Mouse (Mus musculus): Measurements from ENCODE around the gene Cep104. TPM values are rescaled to one million over a fixed set of nuclear protein-coding genes. Genes with fewer than 3 reads are reported as not detected.

Gene Cep104
- total and polyA plus RNA-seq, 2 experiments from 2014 or later, result 11.2 to 11.6 TPM

DNA sequence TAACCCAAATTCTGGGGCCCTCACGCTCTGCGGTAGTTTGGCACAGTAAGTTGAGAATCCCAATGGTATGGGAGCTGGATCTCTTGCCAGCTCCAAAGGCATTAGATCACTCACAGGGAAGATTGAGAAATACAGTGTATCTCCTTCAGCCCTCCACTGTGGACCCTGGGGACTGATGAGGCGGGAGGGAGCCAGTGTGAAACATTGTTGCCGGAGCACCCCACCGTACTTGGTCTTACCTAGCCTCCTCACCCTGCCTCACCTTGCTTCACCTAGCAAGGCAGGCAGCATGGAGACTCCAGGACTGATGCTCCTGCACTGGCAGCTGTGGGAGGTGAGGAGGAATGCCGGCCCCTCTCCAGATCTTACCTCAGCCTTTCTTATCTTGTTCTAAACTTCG, 80.5 kb downstream of the Cep104 start:
- TF ChIP-seq CTCF (IDR thresholded peaks at IDR 0.05; ENCODE audit: low read depth), result no peak
- Histone ChIP-seq H3K4me3 (ENCODE audit: low read length) (no peak overlapping the region), H3K9me3 (ENCODE audit: low read length) (no peaks in the 10 kb centered on the region), H3K27ac (no peak overlapping the region), H3K4me2 (ENCODE audit: low read depth, low read length) (no peak overlapping the region), H3K27me3 (ENCODE audit: insufficient read depth, low read length) (no peaks in the 10 kb centered on the region), H3K4me1 (ENCODE audit: insufficient read depth, low read length) (no peaks in the 10 kb centered on the region), H3K9ac (replicated peaks; ENCODE audit: low read length) (no peak overlapping the region), H3K36me3 (ENCODE audit: insufficient read depth, low read length) (no peaks in the 10 kb centered on the region)
- DNase-seq (ENCODE audit: low spot score) (no peak), ATAC-seq (no peak)
- WGBS, result 90% methylated on average over 7 of the region's 7 CpGs

DNA sequence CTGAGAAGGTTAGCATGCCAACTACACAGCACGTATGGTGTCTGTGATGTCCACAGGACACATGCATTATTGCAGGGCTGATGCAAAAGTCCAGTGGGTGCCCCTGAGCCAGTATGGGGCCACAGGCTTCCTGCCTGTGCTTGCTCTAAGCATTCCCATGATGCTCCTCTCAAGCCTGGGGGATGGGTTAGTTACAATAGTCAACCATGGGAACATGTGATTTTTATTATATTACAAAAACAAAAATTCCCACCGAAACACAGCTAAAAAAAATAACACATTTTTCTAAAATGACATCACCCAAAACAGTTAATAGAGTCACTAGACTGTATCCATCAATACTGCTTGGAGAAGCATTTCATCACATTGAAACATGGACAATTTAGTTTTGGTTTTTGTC, 81.1 kb downstream of the Cep104 start:
- no peaks in the 10 kb centered on the region for H3K27me3 ChIP-seq (ENCODE audit: insufficient read depth, low read length)
- ATAC-seq, result no peak
- DNase-seq (ENCODE audit: low spot score), result no peak
- H3K4me2 ChIP-seq (ENCODE audit: low read depth, low read length), result no peak overlapping the region
- no peaks in the 10 kb centered on the region for H3K9me3 ChIP-seq (ENCODE audit: low read length)
- TF ChIP-seq CTCF (IDR thresholded peaks at IDR 0.05; ENCODE audit: low read depth), result no peak
- H3K9ac ChIP-seq (replicated peaks; ENCODE audit: low read length), result no peak overlapping the region
- WGBS, result 73% methylated on average over 2 of the region's 2 CpGs
- H3K4me1 ChIP-seq (ENCODE audit: insufficient read depth, low read length), result no peaks in the 10 kb centered on the region
- H3K27ac ChIP-seq, result no peak overlapping the region
- H3K36me3 ChIP-seq (ENCODE audit: insufficient read depth, low read length), result no peaks in the 10 kb centered on the region
- H3K4me3 ChIP-seq (ENCODE audit: low read length), result no peak overlapping the region

DNA sequence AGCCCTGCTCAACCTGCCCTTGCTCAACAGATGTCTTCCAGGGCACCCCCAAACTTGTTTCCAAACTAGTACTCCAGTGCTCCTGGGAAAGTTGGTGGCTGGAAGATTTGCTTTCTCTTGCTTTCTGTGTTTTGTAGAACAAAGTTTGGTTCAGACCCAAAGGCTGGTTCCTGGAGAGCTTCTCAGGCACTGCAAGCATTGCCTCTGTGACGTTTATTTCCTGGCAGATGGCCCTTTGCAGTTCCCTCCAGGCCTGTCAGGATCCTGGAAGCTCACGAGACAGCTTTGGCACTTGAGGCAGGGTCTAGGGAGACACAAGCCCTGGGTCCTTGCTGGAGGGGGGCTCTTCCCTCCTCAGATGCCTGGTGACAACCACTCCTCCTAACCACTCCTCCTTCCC, 81.7 kb downstream of the Cep104 start:
- no peak for ATAC-seq
- no peak overlapping the region for H3K9ac ChIP-seq (replicated peaks; ENCODE audit: low read length)
- no peaks in the 10 kb centered on the region for H3K27me3 ChIP-seq (ENCODE audit: insufficient read depth, low read length)
- H3K4me2 ChIP-seq (ENCODE audit: low read depth, low read length), result no peak overlapping the region
- no peak overlapping the region for H3K4me3 ChIP-seq (ENCODE audit: low read length)
- H3K4me1 ChIP-seq (ENCODE audit: insufficient read depth, low read length), result no peaks in the 10 kb centered on the region
- no peaks in the 10 kb centered on the region for H3K9me3 ChIP-seq (ENCODE audit: low read length)
- whole genome bisulfite sequencing, result 32% methylated on average over 2 of the region's 2 CpGs
- no peak overlapping the region for H3K27ac ChIP-seq
- no peaks in the 10 kb centered on the region for H3K36me3 ChIP-seq (ENCODE audit: insufficient read depth, low read length)
- TF ChIP-seq CTCF (IDR thresholded peaks at IDR 0.05; ENCODE audit: low read depth), result no peak
- peak; percentile 17 for DNase-seq (ENCODE audit: low spot score)

DNA sequence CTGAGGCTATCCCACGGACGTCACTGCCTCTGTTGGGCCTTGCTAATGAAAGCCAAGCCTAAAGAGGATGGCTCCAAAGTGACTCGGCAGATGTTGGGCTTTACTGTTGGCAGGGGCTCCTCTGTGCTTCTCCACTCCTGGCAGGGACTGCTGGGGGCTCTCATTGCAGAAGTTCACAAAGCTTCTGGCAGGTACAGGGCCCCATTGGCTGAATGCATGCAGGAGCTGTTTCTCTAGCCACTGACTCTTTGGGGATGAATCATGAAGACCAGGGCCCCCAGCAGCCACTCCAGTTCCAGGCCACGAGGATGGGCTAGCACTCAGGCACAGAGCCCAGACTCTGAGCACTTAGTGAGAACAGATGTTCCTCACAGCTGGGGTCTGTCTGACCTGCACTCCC, 82.7 kb downstream of the Cep104 start:
- DNase-seq (ENCODE audit: low spot score), result no peak
- TF ChIP-seq CTCF (IDR thresholded peaks at IDR 0.05; ENCODE audit: low read depth), result no peak
- Histone ChIP-seq H3K27me3 (ENCODE audit: insufficient read depth, low read length) (no peaks in the 10 kb centered on the region), H3K4me3 (ENCODE audit: low read length) (no peak overlapping the region), H3K9me3 (ENCODE audit: low read length) (no peaks in the 10 kb centered on the region), H3K4me1 (ENCODE audit: insufficient read depth, low read length) (no peaks in the 10 kb centered on the region), H3K9ac (replicated peaks; ENCODE audit: low read length) (no peak overlapping the region), H3K27ac (no peak overlapping the region), H3K36me3 (ENCODE audit: insufficient read depth, low read length) (no peaks in the 10 kb centered on the region), H3K4me2 (ENCODE audit: low read depth, low read length) (no peak overlapping the region)
- 57% methylated on average over 4 of the region's 4 CpGs for WGBS
- no peak for ATAC-seq

Other genes with a start within 250 kb of the Cep104 start
- 18.9 and 47.4 TPM in 2 replicates for gene A430005L14Rik, start 18.0 kb upstream of the Cep104 start, total RNA-seq (2014; rRNA removed)
- 45.3 and 48.2 TPM in 2 replicates for gene A430005L14Rik, start 18.0 kb upstream of the Cep104 start, polyA plus RNA-seq (2015; fragmentation: Nextera tagmentation; extraction: Ambion mirVana)
- 15.1 and 25.7 TPM in 2 replicates for gene Dffb, start 68 bp upstream of the Cep104 start, total RNA-seq (2014; rRNA removed)
- gene Dffb, start 68 bp upstream of the Cep104 start, polyA plus RNA-seq (2015; fragmentation: Nextera tagmentation; extraction: Ambion mirVana), result 10.6 and 13.1 TPM in 2 replicates
- gene Lrrc47, start 36.5 kb downstream of the Cep104 start, total RNA-seq (2014; rRNA removed), result 24.2 and 32.1 TPM in 2 replicates
- gene Lrrc47, start 36.5 kb downstream of the Cep104 start, polyA plus RNA-seq (2015; fragmentation: Nextera tagmentation; extraction: Ambion mirVana), result 17.6 and 22.0 TPM in 2 replicates
- gene Smim1, start 51.0 kb downstream of the Cep104 start, total RNA-seq (2014; rRNA removed), result 12.4 and 20.7 TPM in 2 replicates
- gene Smim1, start 51.0 kb downstream of the Cep104 start, polyA plus RNA-seq (2015; fragmentation: Nextera tagmentation; extraction: Ambion mirVana), result 17.1 and 17.7 TPM in 2 replicates
- gene Ccdc27, start 67.5 kb downstream of the Cep104 start, total RNA-seq (2014; rRNA removed), result not detected in 2 replicates
- not detected in 2 replicates for gene Ccdc27, start 67.5 kb downstream of the Cep104 start, polyA plus RNA-seq (2015; fragmentation: Nextera tagmentation; extraction: Ambion mirVana)
- gene Trp73, start 165.0 kb downstream of the Cep104 start, total RNA-seq (2014; rRNA removed), result 0.83 and 1.2 TPM in 2 replicates
- 0.96 and 1.3 TPM in 2 replicates for gene Trp73, start 165.0 kb downstream of the Cep104 start, polyA plus RNA-seq (2015; fragmentation: Nextera tagmentation; extraction: Ambion mirVana)
- 55.0 and 76.7 TPM in 2 replicates for gene Wrap73, start 167.2 kb downstream of the Cep104 start, total RNA-seq (2014; rRNA removed)
- gene Wrap73, start 167.2 kb downstream of the Cep104 start, polyA plus RNA-seq (2015; fragmentation: Nextera tagmentation; extraction: Ambion mirVana), result 36.3 and 36.5 TPM in 2 replicates
- gene Tprgl, start 185.5 kb downstream of the Cep104 start, total RNA-seq (2014; rRNA removed), result 212 and 220 TPM in 2 replicates
- 228 and 239 TPM in 2 replicates for gene Tprgl, start 185.5 kb downstream of the Cep104 start, polyA plus RNA-seq (2015; fragmentation: Nextera tagmentation; extraction: Ambion mirVana)
- 40.5 and 54.8 TPM in 2 replicates for gene Megf6, start 195.5 kb downstream of the Cep104 start, total RNA-seq (2014; rRNA removed)
- 7.0 and 7.2 TPM in 2 replicates for gene Megf6, start 195.5 kb downstream of the Cep104 start, polyA plus RNA-seq (2015; fragmentation: Nextera tagmentation; extraction: Ambion mirVana)

Data from hindbrain, postnatal 0 days (tissue).